Mouse (Mus musculus) right cerebral cortex, postnatal 14 days (tissue): ENCODE results near the gene Cnn1.

Experiments used
- DNase-seq: peaks from one replicate; pipeline ENCODE4 v3.0.0; 2022

The Cnn1 gene

DNA sequence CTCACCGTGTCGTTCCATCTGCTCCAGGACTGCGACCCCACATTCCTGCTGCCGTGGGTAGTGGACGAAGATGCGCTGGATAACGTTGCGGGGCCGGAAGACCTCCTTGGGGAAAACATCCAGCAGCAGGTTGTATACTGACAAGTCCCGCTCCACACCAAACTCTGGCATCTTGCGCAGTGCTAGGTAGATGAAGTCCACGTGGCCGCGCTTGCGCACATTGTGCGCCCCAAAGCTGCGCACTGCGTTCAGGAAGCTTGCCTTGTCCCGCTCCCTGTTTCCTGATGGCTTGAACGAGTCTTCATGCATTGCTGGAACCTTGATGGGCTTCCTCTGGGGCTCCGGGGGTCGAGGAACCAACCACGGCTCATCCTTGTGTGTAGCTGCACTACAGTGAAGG, 22.8 kb upstream of the Cnn1 start:
- DNase-seq: no peak

DNA sequence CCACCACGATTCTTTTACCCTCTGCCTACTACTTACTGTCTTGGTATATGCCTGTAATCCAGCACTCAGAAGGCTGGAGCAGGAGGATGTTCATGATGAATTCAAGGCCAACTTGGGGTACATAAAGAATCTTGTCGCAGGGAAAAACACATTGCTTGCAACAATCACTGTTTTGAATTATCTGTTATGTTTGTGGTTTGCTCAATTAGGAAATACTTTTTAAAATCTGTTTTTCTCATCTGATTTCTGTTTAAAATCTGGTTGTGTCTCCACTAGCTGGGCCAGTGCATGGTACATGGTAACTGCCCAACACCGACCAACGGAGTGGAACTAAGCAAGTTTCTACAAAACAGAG, 14.4 kb upstream of the Cnn1 start:
- DNase-seq: no peak

DNA sequence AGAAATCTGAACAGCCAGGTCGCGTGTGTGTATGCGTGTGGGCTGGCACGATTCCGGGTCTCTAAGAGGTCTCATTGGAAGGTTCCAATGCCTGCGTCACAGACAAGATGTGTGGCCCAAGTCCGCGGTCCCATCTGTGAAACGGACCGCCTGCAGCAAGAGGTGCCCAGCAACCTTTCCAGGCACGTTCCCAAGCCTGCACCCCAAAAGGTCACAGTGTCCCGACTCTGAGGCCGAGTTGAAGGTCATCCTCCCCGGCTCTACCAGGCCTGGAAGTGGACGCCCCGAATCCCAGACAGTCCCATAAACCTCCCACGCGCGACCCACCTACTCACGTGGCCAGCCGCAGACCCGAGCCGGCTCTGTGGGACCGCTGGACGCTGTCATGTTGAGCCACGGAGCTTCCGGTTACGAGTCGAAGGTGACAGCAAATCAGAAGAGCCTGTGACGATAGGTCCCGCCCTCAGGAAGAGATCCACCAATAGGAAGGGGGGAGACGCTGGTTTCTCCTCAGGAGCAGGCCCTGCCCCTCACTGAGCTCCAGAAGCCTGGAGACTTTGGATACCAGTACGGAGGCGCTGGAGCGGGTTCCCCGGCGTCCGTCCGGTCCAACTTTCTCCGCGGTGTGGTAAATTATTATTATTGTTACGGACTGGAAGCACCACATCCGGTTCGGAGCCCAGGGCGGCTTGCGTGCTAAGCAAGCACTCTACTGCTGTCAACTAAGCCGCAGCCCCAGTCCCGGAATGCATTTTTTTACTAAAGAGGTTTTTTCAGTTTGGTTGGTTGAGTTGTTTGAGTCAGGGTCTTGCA, 13.8 kb upstream of the Cnn1 start, which contains the start of gene Ecsit:
Ecsit (minus strand) TSS at position 417 of the 813 bp plus-strand sequence.
- peak; percentile 89 for DNase-seq

DNA sequence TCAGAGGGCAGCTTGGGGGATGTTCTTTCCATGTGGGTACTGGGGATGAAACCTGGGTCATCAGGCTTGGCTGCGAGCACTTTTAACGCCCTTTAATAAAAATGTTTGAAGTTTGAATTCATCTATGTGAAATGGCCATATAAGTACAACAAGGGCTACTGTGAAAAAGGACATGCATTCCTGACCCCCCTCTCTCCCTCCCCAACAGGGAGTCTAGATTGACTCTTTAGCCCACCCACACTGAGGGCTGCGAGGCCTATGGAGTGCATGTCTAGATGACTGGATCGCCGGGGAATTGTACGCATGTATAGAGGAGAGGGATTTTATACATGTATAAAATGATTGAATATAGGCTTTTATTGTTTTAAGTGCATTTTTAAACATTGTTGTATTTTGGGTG, 13.0 kb upstream of the Cnn1 start:
- DNase-seq: no peak

DNA sequence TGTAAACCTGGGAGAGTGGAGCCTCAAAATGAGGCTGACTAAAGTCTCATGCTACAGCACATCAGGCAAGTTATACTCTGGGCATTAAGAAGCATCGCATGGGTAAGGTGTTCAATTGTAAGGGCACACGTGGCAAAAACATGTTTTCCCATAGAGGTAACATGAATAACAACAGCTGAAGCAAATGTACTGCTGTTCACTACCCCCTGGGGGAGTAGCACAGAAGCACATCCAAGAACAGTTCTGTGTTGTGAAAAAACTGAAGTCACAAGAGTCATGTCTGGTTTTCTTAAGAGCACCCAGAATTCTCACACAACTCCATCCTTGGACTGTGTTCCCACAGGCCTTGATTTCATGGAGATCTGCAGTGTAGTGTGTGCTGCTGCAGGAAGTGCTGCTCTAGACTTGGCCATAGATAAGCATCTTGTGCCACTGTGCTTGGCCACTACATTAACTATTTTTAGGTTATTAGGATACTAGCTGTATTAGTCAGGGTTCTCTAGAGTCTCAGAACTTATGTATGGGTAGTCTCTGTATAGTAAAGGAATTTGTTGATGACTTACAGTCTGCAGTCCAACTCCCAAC, 11.9 kb upstream of the Cnn1 start:
- no peak for DNase-seq

DNA sequence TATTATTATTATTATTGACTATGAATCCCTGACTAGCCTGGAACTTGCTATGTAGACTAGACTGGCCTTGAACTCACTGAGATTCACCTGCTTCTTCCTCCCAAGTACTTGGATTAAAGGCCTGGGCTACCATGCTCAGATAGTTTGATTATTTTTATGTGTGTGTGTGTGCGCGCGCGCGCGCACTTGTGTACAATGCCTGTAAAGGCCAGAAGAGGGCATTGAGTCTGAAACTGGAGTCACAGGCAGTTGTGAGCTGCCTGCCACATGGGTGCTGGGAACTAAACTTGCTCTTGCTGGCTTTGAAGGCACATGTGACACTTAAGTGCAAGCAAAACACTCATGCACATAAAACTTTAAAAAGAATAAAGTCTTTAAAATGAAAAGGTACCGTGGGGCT, 9.7 kb upstream of the Cnn1 start:
- no peak for DNase-seq

DNA sequence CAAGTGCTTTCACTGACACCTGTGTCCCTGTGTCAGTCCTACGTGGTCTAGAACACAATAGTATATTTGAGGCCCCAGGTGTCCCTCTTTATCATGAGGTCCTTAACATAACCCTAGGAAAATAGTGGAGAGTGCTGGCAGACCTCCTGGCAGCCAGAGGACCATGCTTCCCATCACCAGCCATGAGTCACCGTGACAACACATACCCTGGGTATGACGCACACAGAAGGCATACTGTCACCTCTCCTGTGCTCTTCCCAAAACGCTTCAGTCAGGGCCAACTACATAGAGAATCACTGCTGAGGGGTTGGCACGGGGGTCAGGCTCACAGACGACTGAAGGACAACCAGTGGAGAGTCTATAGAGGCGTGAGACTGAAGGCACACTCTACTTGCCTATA, 9.0 kb upstream of the Cnn1 start:
- no peak for DNase-seq

DNA sequence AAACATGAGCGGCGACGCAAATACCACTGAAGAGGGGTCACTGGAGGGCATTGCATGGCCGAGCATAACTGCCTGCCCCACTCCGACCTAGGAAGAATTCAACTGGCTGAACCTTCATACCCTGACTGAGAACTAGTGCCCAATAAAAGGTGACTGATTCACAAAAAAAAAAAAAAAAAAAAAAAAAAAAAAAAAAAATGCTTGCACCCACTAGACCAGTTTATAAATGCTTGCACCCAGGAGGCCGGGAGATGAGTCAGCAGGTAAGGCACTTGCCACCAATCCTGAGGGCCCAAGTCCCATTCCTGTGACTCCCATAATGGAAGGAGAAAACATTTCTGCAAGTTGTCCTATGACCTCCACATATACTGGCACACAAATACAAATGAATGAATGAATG, 6.3 kb upstream of the Cnn1 start:
- DNase-seq: no peak

DNA sequence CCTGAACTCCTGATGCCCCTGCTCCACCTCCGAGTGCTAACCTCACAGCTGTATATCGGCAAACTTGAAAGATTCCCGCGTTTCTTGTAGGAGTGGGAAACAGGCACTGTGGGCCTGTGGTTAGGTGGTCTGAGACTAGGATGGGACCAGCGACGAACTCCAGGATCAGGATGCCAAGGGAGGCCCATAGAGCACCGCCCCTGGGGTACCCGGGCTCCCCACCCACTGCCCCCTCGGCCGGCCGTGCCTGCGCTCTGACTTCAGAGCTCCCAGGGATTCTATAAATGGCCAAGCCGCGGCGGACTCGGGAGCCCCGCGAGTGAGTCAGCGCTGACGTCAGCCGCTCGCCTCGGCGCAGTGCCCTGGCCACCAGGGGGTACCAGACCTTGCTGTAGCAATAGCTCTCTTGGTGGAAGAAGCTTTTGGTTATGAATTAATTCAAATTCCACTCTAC, 3.1 kb upstream of the Cnn1 start:
- DNase-seq: peak; percentile 79

DNA sequence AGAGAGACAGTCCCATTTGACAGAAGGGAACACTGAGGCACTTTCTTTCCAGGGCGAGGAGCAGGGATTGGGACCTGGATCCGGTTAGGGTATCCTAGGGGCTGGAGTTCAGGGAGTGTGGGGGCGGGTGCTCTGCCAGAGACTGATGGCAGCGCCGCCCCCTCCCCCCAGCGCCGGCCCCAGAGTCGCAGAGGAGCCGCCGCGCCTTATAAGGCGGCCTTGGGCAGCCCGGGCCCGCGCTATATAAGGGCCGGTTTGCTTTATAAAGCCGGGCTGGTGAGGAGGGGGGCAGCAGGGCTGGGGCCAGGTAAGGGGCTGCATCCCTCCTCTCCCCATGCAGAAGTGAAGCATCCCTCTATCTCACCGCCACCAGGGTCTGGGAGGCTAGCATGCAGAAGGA, 906 bp downstream of the Cnn1 start:
- no peak for DNase-seq

DNA sequence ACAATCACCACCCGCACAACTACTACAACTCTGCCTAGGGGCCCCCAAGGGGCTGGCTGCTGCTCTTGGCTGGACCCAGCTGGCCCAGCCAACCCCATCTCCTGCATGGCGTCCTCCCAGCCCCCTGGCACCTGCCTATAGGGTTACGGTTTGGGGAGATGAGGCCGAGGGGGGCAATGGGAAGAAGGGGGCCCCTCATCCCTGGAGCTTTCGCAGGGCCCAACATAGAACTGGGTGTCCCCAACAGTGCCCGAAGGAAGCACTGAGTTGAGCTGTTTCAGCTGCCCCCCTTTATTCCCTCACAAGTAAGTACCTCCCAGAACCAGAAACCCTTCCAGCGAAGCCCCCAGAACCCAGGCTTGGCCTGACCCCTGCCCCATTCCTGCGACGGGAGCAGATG, 9.2 kb downstream of the Cnn1 start:
- no peak for DNase-seq

DNA sequence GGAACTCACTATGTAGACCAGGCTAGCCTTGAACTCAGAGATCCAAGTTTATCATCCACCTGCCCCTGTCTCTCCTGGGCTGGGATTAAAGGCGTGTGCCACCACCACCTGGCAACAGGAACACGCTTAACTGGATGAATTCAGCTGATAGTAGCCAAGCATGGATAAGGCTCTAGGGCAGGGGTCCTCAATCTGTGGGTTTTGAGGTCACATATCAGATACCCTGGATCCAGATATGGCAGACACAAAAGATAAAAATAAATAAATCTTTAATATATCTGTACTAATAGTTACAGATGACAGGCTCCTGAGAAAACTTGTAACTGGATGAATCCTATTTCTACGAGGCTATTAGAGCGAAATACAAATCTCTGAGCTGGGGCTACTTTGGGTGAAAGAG, 16.6 kb downstream of the Cnn1 start:
- DNase-seq: no peak

DNA sequence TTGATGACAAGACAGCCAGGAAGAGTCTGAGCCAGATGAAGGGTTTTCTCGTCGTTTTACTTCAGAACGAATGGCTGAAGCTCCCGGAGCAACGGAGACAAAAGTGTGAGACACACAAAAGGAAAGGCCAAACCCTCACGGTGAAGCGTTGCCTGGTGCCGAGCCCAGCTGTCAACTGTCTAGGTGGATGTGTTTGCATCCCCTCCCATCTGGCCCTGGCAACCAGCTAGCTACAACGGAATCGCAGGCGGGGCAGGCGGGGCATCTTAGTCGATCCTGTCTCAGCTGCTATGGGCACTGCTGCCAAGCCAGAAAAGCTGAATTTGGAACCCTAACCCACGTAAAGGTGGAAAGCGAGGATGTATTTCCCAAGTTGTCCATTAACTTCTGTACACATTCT, 17.1 kb downstream of the Cnn1 start:
- DNase-seq: no peak

DNA sequence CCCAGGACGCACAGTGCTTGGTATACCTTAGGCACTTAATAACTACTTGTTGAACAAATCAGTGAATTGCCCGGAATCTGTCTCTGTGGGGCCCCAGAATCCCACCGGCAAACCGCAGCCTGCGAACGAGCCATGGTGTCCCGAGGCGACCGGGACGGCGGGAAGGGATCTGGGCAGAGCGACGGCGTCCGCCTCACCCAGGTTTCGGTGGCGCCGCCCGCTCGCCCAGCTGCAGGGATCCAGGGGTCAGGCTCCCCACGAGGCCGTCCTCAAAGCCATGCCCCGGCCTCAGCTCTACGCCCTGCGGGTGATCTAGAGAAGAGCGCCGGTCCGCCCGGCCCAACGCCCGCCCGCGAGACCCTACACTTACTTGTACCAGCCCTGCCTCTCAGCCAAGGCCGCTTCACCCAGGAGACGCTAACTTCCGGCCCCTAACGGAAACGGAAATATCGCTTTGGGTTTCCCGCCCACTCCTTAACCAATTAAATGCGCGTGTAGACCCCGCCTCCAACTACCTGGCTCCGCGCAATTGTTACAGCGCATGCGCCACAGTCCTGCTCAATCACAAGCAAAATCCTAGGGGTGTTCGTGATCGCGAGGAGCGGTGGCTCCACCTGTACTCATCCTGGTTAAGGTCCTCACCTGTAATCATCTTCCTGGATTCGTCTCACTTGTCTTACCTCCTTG, 17.9 kb downstream of the Cnn1 start, which contains the start of gene Elof1:
Elof1 (minus strand) TSS at position 433 of the 687 bp plus-strand sequence.
- DNase-seq: peak; percentile 91

DNA sequence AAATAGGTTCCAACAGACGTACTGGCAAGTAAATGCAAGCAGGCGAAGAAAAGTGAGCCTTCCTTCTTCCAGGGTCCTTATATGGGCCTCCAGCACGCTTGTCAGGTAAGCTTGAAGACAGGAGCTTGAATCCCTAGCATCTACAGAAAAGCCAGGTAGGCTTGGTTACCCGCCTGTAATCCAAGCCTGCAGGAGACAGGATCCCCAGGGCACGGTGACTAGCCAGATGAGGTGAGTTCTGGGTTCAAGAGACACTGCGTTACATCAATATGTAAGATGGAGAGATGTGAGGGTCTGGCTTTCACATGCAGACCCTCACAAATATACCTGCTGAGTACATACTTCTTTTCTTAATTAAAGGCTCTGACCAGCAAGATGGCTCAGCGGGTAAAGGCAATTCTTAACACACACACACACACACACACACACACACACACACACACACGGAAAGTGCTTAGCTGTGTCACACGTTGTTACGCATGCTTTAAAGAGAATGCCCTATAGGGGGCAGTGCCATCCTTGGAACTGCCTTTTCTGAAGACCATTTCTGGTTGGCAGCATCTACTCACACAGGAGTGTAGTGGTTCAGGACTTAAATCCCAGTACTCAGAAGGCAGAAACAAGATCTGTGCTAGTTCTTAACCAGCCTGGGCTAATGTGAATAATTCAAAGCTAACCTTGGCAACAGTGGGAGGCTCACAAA, 18.9 kb downstream of the Cnn1 start:
- DNase-seq: peak; percentile 55

DNA sequence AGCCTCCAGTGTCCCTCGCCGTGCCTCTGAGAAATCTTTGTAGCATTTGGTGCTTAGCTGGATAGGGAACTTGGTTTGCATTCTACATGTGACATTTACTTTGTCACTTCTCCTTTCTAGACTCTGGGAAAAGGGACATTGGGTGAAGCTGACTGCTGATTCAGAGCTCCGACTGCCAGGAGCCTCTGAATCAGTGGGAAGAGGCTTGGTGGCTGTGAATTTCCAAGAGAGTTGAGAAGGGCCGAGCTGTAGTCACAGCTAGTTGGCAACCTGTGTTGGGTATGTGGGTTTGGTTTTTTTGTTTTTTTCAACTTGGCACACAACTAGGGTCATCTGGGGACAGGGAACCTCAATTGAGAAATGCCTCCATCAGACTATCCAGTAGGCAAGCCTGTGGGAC, 20.5 kb downstream of the Cnn1 start:
- DNase-seq: no peak

DNA sequence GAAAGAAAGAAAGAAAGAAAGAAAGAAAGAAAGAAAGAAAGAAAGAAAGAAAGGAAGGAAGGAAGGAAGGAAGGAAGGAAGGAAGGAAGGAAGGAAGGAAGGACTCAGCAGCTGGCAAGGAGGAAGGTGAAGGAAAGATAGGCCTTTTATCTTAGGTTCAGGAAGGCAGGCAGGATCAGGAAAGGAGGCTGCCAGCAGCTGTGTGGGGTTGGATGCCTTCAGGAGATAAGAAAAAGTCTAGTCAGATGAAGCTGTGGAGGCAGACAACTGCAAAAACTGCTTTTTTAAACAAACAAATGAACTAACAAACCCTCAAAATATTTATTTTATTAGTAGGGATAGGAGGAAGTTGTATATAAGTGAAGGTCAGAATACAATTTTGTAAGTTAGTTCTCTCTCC, 22.5 kb downstream of the Cnn1 start:
- no peak for DNase-seq

DNA sequence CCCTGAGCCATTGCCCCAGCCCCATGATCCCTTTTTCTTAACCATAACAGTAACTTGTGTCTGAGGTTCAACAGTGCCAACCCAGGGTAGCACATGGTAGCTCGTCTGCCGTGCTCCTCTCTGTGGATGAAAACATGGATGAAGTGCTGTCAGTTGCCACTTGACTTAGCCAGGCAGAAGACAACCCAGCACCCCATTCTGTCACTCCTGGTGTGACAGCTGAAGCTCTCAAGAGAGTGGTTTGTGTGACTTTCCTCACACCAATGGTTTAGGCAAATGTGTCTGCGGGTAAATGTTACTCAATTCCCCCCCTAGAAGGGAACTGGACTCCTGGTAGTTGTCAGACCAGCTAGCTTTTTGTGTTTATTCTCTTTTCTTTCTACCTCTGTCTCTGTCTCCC, 23.0 kb downstream of the Cnn1 start:
- no peak for DNase-seq

DNA sequence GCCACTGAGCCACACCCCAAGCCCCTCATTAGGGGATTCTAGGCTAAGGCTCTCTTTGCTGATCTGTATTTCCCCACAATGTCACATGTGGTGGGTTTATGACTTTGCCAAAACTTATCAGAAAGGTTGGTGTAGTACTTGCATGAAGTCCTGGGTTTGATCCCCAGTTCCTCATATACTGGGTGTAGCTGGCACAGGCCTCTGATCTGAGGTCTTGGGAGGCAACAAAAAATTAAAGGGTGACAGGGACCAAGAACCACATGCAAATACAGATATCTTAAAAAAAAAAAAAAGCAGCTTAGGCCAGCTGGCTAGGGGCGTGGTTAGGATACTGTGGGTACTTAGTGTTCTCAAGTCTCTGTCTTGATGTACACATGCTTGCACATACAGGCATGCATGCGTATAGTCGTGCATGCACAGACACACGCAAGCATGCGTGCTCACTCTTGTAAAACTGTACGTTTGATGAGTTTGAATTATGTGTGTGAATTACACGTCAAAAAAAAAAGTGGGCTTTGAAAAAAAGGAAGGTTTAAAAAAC, 24.1 kb downstream of the Cnn1 start:
- DNase-seq: no peak

DNA sequence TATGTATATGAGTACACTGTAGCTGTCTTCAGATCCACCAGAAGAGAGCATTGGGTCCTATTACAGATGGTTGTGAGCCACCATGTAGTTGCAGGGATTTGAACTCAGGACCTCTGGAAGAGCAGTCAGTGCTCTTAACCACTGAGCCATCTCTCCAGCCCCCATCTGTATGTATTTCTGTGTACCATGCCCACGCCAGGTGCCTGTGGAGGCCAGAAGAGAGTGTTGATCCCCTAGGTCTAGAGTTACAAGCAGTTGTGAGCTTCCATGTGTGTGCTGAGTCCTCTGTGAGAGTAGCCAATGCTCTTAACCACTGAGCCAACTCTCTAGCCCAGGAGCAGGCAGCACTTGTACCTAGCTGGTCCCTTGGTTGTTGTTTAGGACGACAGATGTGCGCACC, 25.2 kb downstream of the Cnn1 start:
- no peak for DNase-seq

DNA sequence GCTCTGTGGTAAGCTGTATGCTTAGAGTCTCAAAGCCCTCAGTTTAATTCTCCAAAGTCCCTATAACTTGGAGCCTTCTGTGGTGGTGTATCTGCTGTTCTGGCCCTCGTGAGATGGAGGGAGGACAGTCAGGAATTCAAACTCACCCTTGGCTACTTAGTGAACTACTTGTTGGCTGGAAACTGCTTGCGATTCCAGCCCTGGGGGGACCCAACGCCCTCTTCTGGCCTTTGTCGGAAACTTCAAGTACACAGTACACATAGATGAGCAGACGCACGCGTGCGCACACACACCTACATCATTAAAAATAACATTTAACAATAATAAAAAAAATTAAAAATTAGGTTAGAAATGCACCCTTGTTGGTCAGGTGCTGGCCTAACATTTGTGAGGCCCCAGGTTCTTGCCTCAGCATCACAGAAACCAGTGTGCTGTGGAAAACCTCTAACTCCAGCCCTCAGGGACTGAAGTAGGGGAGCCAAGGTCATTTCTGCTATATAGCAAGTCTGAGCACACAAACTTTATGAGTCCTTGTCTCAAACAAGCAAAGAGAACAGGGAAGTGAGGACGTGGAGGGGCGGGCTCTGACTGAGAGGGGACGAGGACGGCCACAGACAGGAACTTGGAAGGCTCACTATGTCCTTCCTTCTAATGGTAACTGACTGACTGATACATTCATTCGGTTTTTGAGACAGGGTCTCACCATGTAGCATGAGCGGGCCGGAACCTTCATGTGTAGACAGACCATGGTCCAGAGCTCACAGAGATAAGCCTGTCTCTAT, 26.4 kb downstream of the Cnn1 start:
- no peak for DNase-seq

DNA sequence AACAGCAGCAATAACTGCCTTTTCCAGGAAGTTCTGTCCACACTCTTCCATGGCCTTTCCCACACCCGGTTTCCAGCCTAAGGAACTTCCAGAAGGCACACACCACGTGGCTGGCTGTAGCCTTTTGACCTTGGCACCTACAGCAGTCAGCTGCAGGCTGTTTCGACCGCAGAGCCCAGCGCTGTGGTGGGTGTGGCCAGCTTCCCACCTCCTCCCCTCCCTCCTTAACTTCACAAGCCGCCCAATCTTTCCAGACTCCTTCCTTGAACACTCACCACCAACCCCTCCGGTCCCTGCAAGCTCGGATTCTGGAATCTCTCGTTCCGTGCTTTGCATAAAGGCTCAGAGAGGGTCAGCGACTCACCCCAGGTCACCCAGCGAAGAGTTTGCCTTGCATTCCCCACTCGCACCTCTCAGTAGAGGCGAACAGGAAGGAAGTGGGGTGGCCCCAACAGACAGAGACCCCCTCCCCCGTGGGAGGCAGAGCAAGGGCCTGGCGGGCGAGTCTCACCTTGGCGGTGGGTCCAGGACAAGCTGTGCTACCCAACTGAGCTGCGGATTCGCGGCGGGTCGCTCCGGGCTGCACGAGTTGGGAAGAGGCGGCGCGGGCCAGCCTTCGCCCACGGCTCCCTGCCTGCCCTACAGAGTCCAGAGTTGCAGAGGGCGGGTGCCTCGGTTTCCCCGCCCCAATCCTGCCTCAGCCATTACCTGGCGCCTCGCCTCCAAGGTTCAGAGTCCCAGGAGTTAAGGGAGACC, 32.4 kb downstream of the Cnn1 start:
- no peak for DNase-seq
